Mouse (Mus musculus) CH12F3 (cell line): ENCODE measurements around the gene Nek10.
"Not testable (repeated sequence)": the region's sequence is repeated elsewhere in the genome, so short reads cannot be mapped to it uniquely, and the experiment has no call there.

Experiments used
- in situ Hi-C: fragments of 300-500 bp; cut with MboI; formaldehyde crosslinking; loops from 2 replicates; pipeline ENCODE4 v1.14.3; 2020; ENCODE audit warnings: low sequenced_read_pairs

Gene Nek10

DNA sequence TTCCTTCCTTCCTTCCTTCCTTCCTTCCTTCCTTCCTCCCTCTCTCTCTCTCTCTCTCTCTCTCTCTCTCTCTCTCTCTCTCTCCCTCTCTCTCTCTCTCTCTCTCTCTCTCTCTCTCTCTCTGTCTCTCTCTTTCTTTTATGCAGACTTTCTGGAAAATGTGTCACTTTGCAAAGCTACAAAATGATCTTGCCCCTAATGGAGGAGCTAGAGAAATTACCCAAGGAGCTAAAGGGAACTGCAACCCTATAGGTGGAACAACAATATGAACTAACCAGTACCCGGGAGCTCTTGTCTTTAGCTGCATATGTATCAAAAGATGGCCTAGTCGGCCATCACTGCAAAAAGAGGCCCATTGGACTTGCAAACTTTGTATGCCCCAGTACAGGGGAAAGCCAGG lies at the start of gene Nek10:
TSS of gene Nek10 (plus strand) at position 301 of the 400 bp plus-strand sequence.
- in situ Hi-C loops: not testable (repeated sequence)

GRCm38 (mm10) chr14:14781169-14781568 lies 22.0 kb upstream of the Nek10 start:
- in situ Hi-C loops: no loop called here

- in situ Hi-C loops: no loop called here
Measured at GRCm38 (mm10) chr14:14784223-14784622, 19.0 kb upstream of the Nek10 start.

- in situ Hi-C loops: no loop called here
Measured at GRCm38 (mm10) chr14:14786979-14787378, 16.2 kb upstream of the Nek10 start.

- in situ Hi-C loops: no loop called here
Measured at GRCm38 (mm10) chr14:14789840-14790470, 13.3 kb upstream of the Nek10 start.

DNA sequence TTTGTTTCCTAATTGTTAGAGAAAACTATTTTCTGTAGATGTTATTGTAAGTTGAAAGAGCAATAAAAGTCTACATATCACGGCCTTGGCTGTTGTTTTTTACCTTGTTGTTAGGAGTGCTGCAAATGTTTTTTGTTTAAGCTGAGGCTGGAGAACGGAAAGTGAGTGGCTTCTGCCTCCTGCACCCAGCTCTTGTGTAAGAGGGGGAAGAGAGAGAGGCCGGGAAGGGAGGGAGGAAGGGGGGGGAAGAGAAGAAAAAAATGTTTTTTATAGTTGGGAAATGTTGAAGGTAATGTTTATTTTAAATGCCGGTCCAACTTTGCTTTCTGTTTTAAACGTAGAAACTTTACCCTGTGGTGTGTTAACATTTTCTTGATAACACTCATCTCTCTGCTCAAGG lies 3.4 kb upstream of the Nek10 start:
- in situ Hi-C loops: no loop called here

DNA sequence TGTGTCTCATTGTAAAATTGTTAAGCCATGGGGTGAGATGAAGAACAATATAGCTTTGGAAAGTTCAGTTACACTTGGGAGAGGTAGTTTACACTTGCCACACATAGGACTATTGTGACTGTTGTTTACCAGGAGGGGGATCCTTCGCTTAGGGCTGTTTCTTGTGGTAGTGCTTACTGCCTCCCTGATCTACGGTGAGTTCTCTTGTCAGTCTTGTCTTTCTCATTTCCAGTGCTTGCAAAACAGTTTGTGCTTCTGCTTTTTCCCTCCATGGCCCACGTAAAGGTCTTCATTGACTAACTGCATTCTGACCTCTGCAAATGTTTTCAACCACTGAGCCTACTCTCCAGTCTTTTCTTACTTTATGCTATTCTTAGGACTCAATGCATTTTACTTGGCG lies 2.9 kb upstream of the Nek10 start:
- in situ Hi-C loops: no loop called here

DNA sequence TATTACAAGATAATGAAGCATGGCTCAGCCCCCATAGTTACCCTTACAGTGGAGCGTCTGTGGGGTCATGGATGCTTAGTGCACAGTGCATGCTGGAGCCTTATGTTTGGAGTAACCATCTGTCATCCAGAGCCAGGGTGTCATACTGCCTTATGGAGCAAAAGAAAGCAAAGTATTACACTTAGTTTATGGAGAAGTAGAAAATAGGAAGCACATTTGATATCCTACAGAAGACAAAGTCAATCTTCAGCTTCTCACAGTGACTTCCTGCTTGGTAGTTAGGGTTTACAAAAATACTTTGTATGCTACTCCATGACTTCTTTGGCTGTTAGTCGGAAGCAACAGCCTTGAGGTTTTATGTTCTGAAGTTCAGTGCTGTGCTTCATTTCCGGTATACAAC lies 2.4 kb upstream of the Nek10 start:
- in situ Hi-C loops: no loop called here

DNA sequence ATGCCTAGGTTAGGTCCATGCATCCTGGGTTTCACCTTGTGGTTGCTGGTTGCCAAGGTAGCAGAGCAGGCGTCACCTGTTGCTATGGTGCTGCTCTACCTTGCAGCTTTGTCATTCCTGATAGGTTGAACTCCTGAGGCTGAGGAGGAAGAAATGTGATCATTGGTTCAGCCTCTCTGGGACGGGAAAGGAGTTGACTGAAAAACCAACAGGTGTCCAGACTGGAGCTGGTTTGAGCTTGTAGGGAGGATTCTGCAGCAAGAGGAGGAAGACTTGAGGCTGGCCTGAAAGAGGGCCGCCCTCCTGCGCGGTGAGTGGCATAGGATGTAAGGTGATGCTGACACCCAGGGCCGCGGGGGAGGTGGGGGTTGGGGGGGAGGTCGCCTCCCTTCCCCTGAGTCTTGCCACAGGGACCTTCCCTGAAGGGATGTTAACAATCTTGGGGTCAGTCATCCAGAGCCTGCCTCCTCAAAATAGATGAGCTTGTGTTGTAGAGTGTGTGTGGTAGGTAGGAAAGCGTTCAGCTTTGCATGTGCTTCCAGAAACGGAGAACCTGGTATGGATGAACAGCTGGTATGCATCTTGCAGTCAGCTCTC lies 804 bp downstream of the Nek10 start:
- in situ Hi-C loops: no loop called here

GRCm38 (mm10) chr14:14804518-14805212 lies 1.4 kb downstream of the Nek10 start:
- in situ Hi-C loops: no loop called here

- in situ Hi-C loops: no loop called here
Measured at GRCm38 (mm10) chr14:14832520-14833240, 29.5 kb downstream of the Nek10 start.

GRCm38 (mm10) chr14:14833498-14833897 lies 30.3 kb downstream of the Nek10 start:
- in situ Hi-C loops: no loop called here

GRCm38 (mm10) chr14:14834266-14834665 lies 31.1 kb downstream of the Nek10 start:
- in situ Hi-C loops: no loop called here

DNA sequence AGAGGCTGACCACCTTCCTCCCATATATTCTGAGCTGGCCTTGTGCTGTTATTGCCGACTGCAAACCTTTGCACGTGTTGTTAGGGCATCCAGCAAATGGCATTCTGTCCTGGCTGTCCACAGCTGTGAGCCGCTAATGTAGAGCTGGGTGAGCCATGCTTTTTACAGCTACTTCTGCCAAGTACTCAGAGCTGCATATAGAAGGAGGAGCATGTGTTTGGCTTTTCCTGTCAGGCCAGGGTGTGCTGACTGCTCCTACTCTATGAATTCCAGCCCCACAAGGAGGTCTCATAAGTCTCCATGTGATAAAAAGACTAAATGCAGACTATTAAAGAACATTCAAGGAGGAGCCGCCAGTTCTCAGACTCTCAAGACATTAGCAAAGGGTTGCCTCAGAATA lies 34.4 kb downstream of the Nek10 start:
- in situ Hi-C loops: no loop called here

- in situ Hi-C loops: no loop called here
Measured at GRCm38 (mm10) chr14:14838109-14838508, 34.9 kb downstream of the Nek10 start.

DNA sequence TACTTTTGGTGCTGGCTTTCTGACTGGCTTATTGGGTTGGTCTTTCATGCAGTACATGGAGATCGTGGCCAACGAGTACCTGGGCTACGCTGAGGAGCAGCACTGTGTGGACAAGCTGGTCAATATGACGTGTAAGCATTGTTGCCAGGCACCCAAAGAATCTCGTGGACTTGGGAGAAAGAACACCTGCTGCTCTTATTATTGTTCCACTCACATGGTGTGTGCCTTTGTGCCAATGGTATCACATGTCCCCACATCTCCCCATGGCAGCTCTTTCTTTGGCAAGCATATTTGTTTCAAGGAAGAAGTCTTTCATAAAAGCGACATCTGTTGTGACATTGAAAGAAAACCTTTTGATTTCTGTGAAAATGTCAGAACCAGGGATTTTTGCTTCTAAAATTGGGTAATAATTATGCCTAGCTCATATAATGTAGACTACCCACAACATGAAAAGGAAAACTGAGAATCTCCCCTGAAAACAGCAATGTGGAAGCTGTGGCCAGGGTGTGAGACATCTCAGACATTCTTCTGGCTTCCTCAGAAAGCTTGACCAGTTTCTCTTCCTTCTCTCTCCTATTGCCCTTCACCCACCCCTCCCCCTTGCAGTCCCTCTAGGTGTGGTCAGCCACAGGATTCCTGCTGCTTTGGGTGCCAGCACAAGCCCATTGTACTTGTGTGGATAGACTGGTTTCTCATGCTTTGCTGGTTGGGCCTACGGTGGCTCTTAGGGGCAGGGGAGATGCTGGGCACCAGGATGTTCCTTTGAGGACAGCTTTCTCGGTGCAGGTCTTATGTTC lies 39.7 kb downstream of the Nek10 start:
- in situ Hi-C loops: no loop called here

DNA sequence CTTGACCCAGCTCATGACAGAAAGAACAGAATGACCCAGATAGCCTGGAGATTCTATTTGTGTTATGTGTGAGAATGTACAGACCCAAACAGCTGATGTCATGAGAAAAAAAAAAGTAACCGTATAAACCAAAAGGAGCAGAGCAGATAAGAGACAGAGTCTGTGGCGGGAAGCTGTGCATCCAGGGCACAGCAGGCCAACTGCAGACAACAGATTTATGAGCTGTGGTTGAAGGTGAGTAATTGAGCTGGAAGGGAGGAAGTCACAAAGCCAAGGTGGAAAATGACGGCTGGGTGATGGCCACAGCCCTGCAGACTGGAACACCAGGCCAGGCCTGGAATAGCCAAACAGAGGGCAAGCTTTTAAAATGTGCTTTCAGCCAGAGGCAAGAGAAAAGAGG lies 49.6 kb downstream of the Nek10 start:
- in situ Hi-C loops: loop anchor here (25.0 kb wide), 1 partner anchor 366 kb away; no protein-coding TSS in a partner anchor

DNA sequence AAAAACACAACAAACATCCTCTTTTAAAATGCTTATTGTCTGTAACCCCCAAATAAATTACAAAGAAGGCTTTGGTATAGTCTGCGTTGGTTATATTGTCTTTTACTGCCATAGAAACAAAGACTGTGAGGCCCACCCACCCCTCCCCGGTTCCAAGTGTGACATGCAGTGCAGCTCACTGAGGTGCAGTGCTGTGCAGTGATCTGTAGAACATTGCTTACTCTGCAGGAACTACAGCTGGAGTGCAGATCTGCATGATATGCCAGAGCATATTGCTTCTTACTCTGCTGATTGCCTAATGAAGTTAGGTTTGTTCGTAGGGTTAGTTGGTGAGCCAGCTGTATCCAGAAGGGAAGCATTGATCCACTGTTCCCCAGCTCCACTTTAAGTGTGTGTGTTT lies 57.1 kb downstream of the Nek10 start:
- in situ Hi-C loops: loop anchor here (25.0 kb wide), 1 partner anchor 373 kb away; no protein-coding TSS in a partner anchor

DNA sequence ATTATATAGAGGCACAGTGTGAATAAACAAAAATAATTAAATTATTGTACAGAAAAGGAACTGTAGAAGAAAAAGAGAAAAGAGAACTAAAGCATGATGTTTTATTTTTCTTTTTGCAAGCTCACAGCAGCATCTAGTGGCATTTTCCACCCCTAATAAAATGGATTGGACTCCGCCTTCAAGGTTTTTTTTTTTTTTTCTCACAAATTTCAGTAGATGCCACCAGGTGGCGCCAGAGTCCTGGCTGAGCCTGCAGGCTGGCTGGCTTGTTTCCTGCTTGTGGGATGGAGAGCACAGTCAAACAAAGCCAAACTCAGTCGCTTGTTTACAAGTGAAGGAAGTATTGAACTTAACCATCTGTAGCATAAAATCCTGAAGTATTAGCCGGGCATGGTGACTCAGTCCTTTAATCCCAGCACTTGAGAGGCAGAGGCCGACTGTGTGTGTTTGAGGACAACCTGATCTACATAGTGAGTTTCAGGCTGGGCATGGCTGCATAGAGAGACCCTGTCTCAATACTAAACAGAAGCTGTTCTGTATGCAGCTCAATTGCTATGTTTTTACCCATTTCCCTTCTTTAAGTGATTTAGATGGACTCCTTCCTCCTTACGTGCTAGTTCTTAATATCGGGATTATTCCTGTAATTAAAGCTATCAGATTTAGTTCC lies 60.6 kb downstream of the Nek10 start:
- in situ Hi-C loops: loop anchor here (25.0 kb wide), 1 partner anchor 377 kb away; no protein-coding TSS in a partner anchor

- in situ Hi-C loops: loop anchor here (25.0 kb wide), 1 partner anchor 382 kb away; no protein-coding TSS in a partner anchor
Measured at GRCm38 (mm10) chr14:14869239-14869638, 66.0 kb downstream of the Nek10 start.
